Mouse (Mus musculus) hematopoietic stem cell, adult 5-6 weeks (primary cell): Measurements from ENCODE around the gene Vwc2. TPM values are rescaled to one million over a fixed set of nuclear protein-coding genes. Genes with fewer than 3 reads are reported as not detected.

Experiments
- ATAC-seq, 2 experiments: fragments of 125-278 bp in 1 of 2; replicated peaks in 1 of 2; 2 replicates each; pipeline ENCODE4 v1.8.0; 2016 to 2017; ENCODE audit warnings: inconsistent platforms in 2 of 2, mild to moderate bottlenecking in 2 of 2, moderate number of reproducible peaks in 2 of 2, low read depth in 1 of 2, moderate TSS enrichment in 1 of 2; ENCODE audit not compliant: low FRiP score in 2 of 2, poor library complexity in 2 of 2, severe bottlenecking in 2 of 2, insufficient read depth in 1 of 2, low TSS enrichment in 1 of 2
- total RNA-seq: library from RNA; stranded (forward); fragments of 172-1452, 232-1000 nt; gene quantifications from 2 replicates; pipeline ENCODE4 v1.2.3, GENCODE M21; 2017

Vwc2 gene
- total RNA-seq, 1 experiment from 2014 or later = not detected

DNA sequence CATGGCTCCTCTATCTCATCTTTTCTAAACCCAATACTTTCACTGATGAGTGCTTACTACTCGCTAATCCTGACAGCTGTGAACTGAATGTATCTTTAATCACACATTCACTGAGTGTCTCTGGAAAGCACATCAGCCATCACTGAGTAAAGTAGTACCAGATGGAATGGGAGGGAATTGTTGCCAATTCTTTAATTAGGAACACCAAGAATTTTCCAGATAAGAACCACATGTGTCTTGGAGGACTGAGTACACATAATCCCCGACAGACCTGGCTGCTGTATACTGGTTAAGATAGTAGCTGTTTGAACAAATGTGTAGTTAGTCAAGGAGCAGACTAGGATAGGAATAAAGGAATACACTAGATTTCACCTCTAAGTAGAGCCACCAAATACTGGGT is 61.2 kb downstream of the Vwc2 start:
- ATAC-seq = no peak

DNA sequence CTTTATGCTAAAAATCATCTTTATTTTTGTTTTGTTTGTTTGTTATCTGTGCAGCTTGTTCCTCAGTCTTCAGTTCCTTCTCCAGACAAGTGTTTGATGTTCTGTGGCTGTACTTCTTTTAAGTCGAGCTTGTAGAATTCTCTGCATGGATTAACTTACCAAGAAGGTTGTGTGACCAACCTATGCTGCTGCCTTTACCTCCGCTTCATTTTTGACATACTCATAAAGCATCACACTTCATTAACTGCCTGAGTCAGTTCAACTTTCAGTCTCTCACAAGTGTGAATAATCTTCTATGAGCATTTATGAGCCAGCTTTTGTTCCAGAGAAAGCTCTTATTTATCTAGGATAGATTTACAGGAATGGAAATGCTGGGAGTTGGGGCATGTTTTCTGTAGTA is 68.7 kb downstream of the Vwc2 start:
- no peak for ATAC-seq

DNA sequence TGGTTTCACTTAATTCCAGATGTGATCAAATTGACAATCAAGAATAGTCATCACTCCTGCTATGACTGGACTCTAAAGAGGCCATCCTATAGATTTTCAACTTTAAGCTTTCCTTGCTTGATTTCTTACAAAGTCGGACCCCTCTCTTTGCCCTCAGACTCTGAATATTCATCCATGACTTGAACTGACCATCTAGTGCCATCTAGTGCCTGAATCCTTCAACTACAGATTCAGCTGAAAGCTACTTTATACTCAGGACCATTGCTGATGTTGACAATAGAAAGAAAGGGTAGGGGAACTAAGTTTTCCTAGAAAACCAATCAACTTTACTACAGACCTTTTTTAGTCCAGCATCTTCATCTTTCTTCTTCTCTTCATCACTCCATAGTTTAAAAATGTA is 109.1 kb downstream of the Vwc2 start:
- ATAC-seq = peak; percentile 67 to 78; a peak in 3 of 4 replicates

DNA sequence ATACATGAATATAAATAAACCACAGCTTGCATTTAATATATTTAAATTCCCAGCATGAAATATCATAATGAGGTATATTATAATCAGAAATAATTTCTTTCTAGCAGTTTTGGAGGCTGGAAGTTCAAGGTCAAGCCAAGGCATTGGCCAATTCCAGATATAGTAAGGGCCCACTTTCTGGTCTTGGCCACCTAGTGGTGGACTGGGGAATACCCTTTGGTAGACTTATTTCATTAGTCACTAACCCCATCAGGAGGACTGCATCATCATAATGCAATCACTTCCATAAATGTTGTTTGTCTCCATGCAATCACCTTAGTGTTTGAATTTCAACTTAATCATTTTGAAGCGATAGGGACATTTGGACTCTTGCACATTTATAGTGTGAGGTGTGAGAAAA is 125.3 kb downstream of the Vwc2 start:
- peak; percentile 46 to 62; a peak in 3 of 4 replicates for ATAC-seq

DNA sequence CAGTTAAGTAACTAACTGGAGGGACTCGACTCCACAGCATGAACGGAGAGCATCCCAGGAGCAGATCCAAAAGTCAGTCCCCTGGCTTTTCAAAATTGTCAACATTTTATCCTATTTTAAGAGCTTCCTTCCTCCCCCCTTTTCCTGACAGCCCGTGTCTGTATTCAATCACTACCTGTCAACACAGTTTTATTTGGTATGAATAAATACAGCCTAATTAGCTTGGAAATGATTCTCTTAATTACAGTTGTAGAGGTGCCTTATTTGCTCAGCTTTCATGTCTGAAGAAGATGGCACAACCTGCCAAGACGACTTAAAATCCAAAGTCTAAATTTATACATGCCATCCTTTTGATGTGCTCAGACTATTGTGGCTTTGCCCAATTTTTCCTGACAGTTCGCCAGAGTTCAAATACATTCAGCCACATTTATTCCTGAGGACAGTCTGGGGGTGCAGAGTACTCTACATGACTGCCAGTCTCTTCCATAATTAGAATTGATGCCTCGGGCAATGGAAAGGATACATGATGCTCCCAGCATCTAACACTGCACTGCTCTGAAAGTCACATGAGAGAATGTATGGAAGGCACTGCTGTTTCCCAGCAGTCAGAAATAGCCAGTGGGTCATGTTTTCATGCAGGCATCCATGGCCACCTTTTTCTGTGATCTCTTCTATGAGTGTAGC is 128.8 kb downstream of the Vwc2 start:
- no peak for ATAC-seq

DNA sequence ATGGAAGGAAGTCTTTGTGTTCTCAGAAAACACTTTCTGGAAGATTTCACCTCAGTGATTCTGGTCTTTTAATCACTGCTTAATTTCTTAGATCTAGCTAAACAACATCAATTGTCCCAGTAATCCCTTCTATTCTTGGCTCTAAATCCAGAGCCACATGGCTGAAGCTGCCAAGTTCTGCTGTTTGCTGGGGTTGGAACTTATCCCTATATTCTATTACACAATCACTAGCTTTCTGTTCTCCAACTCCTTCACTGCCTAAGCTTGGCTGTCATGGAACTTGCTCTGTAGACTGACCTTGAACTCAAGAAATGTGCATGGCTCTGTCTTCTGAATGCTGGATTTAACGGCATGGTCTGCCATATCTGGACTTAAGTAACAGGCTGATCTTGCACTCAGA is 143.3 kb downstream of the Vwc2 start:
- ATAC-seq = no peak

DNA sequence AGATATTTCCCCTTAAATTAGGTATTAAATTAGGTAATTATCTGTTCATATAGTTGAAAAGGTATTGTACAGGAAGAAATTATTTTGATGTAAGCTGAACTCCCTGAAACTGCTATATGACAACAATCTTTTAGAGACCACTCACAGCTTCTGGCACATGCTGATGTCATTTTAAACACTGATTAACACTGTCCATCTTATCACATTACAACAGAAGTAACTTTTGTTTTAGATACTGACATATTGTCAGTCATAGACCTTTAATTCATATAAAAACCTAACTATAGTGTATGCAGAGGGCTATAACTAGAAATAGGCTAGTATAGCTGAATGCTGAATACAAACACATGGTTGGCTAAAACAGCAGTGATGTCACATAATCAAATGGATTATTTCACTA is 166.1 kb downstream of the Vwc2 start:
- ATAC-seq = no peak

DNA sequence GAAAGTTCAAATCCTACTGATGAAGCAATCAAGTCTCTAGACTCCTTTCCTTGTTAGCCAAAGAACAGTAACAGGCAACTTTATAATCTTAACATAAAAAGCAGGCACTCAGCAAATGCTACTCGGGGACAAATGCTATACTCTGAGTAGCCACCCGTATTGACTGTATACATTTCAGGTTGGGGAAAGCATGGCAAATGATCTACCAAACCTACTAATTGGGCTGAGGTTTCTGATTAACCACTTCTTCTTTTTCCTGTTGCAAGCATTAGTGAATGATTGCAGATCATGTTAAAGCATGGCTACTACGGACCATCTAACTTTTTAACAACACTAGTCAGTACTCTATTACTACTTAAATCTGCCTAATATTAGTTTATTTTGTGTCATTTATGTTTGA is 169.5 kb downstream of the Vwc2 start:
- no peak for ATAC-seq
